Mouse (Mus musculus) embryonic facial prominence, embryonic 11.5 days (tissue): ENCODE measurements around the gene Vstm5. TPM values are rescaled to one million over a fixed set of nuclear protein-coding genes. Genes with fewer than 3 reads are reported as not detected.

Source experiments
- ATAC-seq: fragments of 200-750 bp; cut with Nextera tagmentation; replicated peaks from 2 replicates; pipeline ENCODE4 v1.8.0; 2017; ENCODE audit warnings: low read depth; ENCODE audit not compliant: insufficient number of reproducible peaks, low FRiP score, low TSS enrichment
- DNase-seq: peaks from one replicate; pipeline ENCODE4 v3.0.0-alpha.2; 2015; ENCODE audit warnings: low spot score
- H3K27ac ChIP-seq: fragments of 300-500 bp; sonication (generic); replicated peaks from 2 replicates; pipeline ENCODE4 v1.5.1; 2014; ENCODE audit warnings: mild to moderate bottlenecking, low read depth, low read length, control low read depth
- H3K27me3 ChIP-seq: fragments of 300-500 bp; sonication (generic); 2 replicates; pipeline ENCODE4 v1.6.1; 2014; ENCODE audit warnings: mild to moderate bottlenecking, low read length, moderate library complexity, mixed read lengths; ENCODE audit not compliant: control insufficient read depth, insufficient read depth
- H3K36me3 ChIP-seq: fragments of 300-500 bp; sonication (generic); replicated peaks from 2 replicates; pipeline ENCODE4 v1.6.1; 2014; ENCODE audit warnings: low read depth, mild to moderate bottlenecking, low read length, moderate library complexity, mixed read lengths; ENCODE audit not compliant: control insufficient read depth, insufficient read depth
- H3K4me1 ChIP-seq: fragments of 300-500 bp; sonication (generic); 2 replicates; pipeline ENCODE4 v1.6.1; 2014; ENCODE audit warnings: low read length, mixed read lengths; ENCODE audit not compliant: control insufficient read depth, insufficient read depth
- H3K4me2 ChIP-seq: fragments of 300-500 bp; sonication (generic); 2 replicates; pipeline ENCODE4 v1.6.1; 2014; ENCODE audit warnings: low read depth, mild to moderate bottlenecking, control low read depth, low read length, moderate library complexity
- H3K4me3 ChIP-seq: fragments of 300-500 bp; sonication (generic); 2 replicates; pipeline ENCODE4 v1.5.1; 2014; ENCODE audit warnings: low read depth, low read length, control low read depth
- H3K9ac ChIP-seq: fragments of 300-500 bp; sonication (generic); replicated peaks from 2 replicates; pipeline ENCODE4 v1.6.1; 2014; ENCODE audit warnings: mild to moderate bottlenecking, control low read depth, low read length
- H3K9me3 ChIP-seq: fragments of 300-500 bp; sonication (generic); replicated peaks from 2 replicates; pipeline ENCODE4 v1.6.1; 2016; ENCODE audit warnings: mild to moderate bottlenecking, low read length, inconsistent platforms, mixed read lengths; ENCODE audit not compliant: control insufficient read depth
- WGBS: fragments of 180-500 bp; shearing (Covaris S2); extraction: QIAGEN DNeasy Blood & Tissue Kit; methylation state at CpG from one replicate; pipeline ENCODE4 v1.1.7; 2014; 5-methylcytosine and 5-hydroxymethylcytosine counted together
- polyA plus RNA-seq: library from polyadenylated mRNA; unstranded; fragments of >200 nt; fragmentation: Nextera tagmentation; extraction: Ambion mirVana; gene quantifications from 2 replicates; pipeline ENCODE4 v1.2.1, GENCODE M21; 2014

Vstm5 gene
- polyA plus RNA-seq, 1 experiment from 2014 or later, result 1.7 TPM

- peak within 1 kb of the TSS; percentile 71 for H3K4me2 ChIP-seq
- WGBS, result 12% methylated on average over 45 of the region's 45 CpGs
- peak; percentile 93 for ATAC-seq
Observed at GRCm38 (mm10) chr9:15305503-15306397, 66.9 kb downstream of the Vstm5 start, which contains the start of gene Taf1d. Taf1d (plus strand) TSS chr9:15306214.

DNA sequence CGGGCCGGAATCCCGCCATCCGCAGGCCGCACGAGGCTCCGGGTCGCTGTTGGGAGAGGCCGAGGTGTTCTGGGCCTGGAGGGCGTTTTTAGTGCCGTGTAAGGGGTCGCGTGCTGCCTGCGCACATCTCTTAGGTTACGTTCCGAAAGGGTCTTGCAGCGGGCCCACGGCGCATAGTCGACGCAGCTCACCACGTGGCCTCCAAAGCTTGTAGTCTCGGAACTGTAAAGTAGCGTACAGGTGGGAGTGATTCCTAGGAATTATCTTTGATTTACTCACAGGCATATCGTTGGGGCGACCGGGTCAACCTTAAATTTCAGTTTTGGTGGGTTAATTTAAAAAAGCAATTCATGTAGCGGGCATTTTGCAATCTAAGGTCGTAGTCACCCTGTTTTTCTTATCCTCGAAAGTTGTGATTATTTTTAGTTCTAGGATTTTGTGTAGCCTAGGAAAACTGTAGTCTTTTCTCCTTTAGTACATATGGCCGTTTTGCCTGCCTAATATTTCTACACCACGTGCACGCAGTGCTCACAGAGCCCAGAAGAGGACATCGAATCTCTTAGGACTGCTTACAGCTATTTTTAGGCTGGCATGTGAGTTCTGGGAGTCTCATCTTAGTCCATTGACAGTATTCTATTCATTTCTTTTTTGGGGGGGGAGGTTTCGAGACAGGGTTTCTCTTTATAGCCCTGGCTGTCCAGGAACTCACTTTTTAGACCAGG is 67.7 kb downstream of the Vstm5 start, which contains the start of gene 4931406C07Rik:
TSS of gene 4931406C07Rik (minus strand) at position 51 of the 722 bp plus-strand sequence.
- Histone ChIP-seq H3K27me3 (no peaks in the 10 kb centered on the region), H3K4me1 (peaks cover 4% of the 10 kb centered on the region; the same call in 1 of the 2 replicates), H3K4me3 (peak within 1 kb of the TSS; percentile 94), H3K9me3 (no peaks in the 10 kb centered on the region), H3K4me2 (peak within 1 kb of the TSS; percentile 71), H3K36me3 (peaks cover 4% of the 10 kb centered on the region; the same call in 1 of the 2 replicates), H3K27ac (peak within 1 kb of the TSS; percentile 92), H3K9ac (peak within 1 kb of the TSS; percentile 96)
- WGBS, result under 1% methylated on average over 35 of the region's 35 CpGs
- ATAC-seq, result peak; percentile 86
- DNase-seq, result peak; percentile 62

More at GRCm38 (mm10) chr9:15305503-15306397, 66.9 kb downstream of the Vstm5 start, which contains the start of gene Taf1d:
- H3K9me3 ChIP-seq, result no peaks in the 10 kb centered on the region
- DNase-seq, result peak; percentile 96
- H3K9ac ChIP-seq, result peak within 1 kb of the TSS; percentile 96
- H3K4me3 ChIP-seq, result peak within 1 kb of the TSS; percentile 94
- H3K27ac ChIP-seq, result peak within 1 kb of the TSS; percentile 92
- H3K36me3 ChIP-seq, result peaks cover 4% of the 10 kb centered on the region; the same call in 1 of the 2 replicates
- H3K27me3 ChIP-seq, result no peaks in the 10 kb centered on the region
- H3K4me1 ChIP-seq, result peaks cover 4% of the 10 kb centered on the region; the same call in 1 of the 2 replicates

GRCm38 (mm10) chr9:15307257-15307656 is 68.4 kb downstream of the Vstm5 start:
- Histone ChIP-seq H3K4me1 (peaks cover 4% of the 10 kb centered on the region; the same call in 1 of the 2 replicates), H3K36me3 (peaks cover 9% of the 10 kb centered on the region), H3K4me2 (peak overlapping the region; percentile 71), H3K27me3 (no peaks in the 10 kb centered on the region), H3K4me3 (peak overlapping the region; percentile 94), H3K27ac (no peak overlapping the region), H3K9ac (peak overlapping the region; percentile 96), H3K9me3 (no peaks in the 10 kb centered on the region)
- DNase-seq, result no peak
- WGBS, result 9% methylated on average over 6 of the region's 6 CpGs
- no peak for ATAC-seq

DNA sequence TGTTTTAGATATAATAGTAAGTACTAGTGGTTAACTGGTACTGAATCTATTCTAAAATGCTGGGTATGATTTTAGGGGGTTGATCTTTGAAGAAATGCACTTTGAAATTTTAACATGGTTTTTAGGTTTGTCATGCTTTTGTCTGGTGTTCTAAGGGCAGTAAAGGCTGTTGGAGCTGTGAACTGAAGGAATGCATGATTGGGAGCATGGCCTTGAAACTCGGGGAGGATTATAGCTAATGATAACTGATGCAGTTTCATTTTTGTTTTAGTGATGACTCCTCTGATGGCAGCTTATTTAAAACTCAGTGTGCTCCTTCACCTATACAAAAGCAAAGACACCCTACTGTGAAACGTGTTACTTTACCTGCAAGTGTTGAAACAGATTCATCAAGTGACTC is 69.4 kb downstream of the Vstm5 start:
- ATAC-seq, result no peak
- no peaks in the 10 kb centered on the region for H3K27me3 ChIP-seq
- H3K36me3 ChIP-seq, result peaks cover 14% of the 10 kb centered on the region
- no peak for DNase-seq
- WGBS, result 58% methylated on average over 2 of the region's 2 CpGs
- H3K9me3 ChIP-seq, result no peaks in the 10 kb centered on the region
- H3K4me3 ChIP-seq, result no peak overlapping the region
- H3K4me1 ChIP-seq, result peaks cover 4% of the 10 kb centered on the region; the same call in 1 of the 2 replicates
- no peak overlapping the region for H3K9ac ChIP-seq
- no peak overlapping the region for H3K27ac ChIP-seq
- no peak overlapping the region for H3K4me2 ChIP-seq

Other genes starting within 250 kb of the Vstm5 start
- 89.8 and 94.4 TPM in 2 replicates for gene Panx1, start 193.6 kb upstream of the Vstm5 start, polyA plus RNA-seq
- not detected in 2 replicates for gene Hephl1, start 126.9 kb upstream of the Vstm5 start, polyA plus RNA-seq
- gene Med17, start 40.9 kb downstream of the Vstm5 start, polyA plus RNA-seq, result 37.3 and 38.8 TPM in 2 replicates
- gene Taf1d, start 67.2 kb downstream of the Vstm5 start, polyA plus RNA-seq, result 72.9 and 73.3 TPM in 2 replicates
- 5.7 and 5.8 TPM in 2 replicates for gene 4931406C07Rik, start 67.4 kb downstream of the Vstm5 start, polyA plus RNA-seq
- 19.1 and 22.0 TPM in 2 replicates for gene Cep295, start 118.7 kb downstream of the Vstm5 start, polyA plus RNA-seq